Mouse (Mus musculus) 416B (cell line): ENCODE results near the gene Dnajb2.
A peak's percentile ranks its signal among the peaks of the same experiment; 100 is the strongest.

Experiments used
- DNase-seq: peaks from one replicate; pipeline ENCODE4 v3.0.0; 2011; ENCODE audit warnings: low read depth

Dnajb2 gene

DNA sequence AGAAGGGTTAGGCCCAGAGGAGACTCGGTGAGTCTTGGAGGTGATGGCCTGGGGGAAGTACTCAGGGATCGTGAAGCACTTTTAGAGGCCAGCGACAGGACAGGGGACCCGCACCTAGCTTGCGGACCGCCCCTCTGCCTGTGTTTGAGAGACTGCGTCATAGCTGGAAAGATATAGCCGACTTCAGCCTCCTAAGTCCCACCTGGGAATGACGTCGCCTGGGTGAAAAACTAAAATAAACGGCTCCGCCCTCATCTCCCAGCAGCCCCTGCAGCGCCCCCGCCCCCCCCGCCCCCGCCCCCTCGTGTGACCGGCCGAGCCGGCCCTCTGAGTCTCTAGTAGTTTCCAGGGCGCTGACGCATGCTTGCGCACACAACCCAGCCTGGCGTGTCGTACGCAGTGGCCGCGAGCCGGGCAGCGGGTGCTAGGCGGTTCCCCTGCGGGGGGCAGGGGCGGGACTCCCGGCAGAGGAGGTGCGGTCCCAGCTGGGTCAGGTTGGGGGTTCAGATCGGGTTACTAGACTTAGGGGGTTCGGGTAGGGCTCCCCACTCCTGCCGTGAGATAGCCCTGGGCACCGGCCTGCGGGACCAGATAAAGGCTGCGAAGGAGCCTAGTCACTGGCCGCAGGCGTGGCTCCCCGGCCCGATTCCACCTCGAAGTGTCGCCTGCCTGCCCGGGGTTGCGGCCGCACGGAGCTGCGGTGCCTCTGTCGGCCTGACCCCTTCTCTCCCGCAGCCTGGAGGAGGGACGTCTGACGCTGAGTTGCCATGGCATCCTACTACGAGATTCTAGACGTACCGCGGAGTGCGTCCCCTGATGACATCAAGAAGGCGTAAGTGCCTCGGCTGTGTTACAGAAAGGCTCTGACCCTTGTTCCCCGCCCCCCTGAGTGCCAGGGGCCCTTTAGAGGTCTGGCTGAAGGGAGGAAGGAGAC is at the start of gene Dnajb2:
Gene Dnajb2, plus strand, starts transcription at position 290 of the 934 bp plus-strand sequence.
- DNase-seq, result peak; percentile 89

DNA sequence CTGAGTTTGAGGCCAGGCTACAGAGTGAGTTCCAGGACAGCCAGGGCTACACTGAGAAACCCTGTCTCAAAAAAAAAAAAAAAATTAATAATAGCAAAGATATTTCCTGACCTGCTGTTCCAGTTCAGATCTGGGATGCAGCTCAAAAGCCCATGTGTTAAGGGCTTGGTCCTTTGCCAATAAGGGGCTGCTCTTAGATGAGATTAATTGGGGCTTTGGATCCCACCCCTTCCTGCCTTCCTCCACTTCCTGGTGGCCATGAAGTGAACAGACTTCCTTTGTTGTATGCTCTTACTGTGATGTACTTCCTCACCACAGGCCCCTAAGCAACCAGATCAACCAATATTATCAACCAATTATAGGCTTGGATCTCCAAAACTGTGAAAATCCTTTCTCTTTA is 49.1 kb upstream of the Dnajb2 start:
- DNase-seq, result peak; percentile 91

DNA sequence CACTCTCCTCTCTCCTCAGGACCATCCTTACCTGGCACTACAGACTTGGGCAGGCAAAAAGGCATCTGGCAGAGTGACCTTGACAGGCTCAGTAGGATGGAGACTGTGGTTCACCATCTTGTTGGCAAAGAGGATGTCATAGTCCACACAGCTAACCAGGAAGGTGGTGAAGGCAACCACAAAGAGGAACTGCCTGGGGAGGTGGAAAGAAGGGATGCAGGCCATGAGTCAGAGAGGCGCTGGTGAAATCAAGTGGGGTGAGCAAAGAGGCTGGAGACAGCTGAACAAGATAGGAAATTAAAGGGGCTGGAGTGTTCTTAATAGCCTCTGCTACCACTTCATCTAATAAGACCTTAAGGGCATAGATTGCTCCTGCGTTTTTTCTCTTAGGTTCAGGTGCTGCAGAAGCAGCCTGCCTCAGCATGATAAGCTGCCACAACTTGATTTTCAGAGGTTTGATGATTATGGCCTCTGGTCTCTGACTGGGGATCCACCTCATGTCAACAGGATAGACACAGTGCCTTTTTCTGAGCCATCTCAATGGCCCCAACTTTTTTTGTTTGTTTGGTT is 48.2 kb upstream of the Dnajb2 start:
- peak; percentile 99 for DNase-seq

DNA sequence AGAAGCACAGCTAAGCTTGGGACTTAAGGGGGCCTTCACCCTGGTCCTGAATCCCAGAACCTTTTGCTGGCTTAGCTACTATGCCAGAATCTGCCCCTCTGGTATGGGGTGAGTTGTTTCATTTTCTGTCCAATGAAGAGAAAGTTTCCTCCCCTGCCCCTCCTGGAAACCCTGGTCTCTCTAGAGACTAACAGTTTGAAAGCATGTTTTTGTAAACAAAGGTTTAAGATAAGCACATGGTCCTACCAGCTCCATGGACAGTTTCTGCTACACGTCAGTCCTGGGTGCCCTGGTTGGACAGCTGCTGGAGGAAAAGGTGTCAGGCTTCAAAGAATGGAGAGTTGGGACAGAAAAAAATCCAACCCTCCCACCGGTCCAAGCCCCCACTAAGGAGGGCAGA is 45.6 kb upstream of the Dnajb2 start:
- peak; percentile 19 for DNase-seq

DNA sequence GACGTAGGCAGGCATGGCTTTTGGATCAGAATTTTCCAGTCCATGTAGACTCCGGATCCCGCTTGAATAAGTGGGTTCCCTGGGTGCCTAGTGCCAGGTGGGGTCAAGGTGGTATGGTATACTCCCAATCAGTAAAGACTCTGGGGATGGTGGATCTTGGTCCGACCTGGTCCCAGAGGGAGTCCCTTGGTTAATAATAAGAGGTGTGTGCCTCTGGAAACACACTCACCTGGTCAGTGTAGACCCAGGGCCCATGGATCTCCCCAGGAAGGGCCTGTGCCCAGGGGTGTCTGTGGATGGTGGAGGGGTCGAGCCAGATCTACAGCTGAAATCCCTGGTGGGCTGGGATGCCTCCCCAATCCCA is 45.0 kb upstream of the Dnajb2 start:
- DNase-seq, result no peak

DNA sequence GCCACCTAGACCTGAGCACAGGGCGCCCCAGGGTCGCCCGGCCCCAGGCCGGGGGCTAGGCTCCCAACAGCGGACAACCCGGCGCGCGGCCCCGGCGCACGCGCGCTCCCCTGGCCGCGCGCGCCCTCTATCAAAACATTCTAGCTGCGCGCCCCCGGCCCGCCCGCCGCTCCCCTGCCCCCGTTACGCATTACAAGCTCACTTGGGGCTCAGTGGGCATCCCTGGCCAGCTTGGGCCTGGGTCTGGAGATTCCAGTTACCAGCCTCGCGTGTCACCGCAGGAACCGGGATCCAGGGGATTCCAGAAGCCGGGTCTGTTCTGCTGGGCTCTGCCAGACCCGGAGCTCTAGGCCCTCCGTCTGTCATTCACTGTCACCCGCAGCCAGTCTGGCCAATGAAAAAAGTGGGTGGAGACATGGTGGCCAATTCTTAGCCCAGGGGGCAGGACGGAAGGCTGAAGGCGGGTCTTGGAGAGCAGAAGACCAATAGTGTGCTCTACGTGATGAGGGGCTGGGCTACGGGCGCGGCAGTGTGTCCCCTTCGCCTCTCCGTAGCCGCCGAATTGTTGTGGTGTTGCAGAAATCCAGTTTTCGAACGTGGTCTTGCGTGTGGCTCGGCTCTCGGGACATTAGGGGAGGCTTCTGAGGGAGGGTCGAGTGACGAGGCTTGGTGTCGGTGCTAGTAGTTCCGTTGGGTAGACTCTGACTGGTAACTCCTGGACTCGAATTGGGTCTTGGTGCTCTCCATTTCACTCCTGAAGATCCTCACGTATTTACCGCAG is 44.4 kb upstream of the Dnajb2 start, which contains the start of the genes Ankzf1 and Atg9a:
Gene Ankzf1, plus strand, starts transcription at position 530 of the 781 bp plus-strand sequence.
Gene Atg9a, minus strand, starts transcription at position 575 of the 781 bp plus-strand sequence.
- DNase-seq, result peak; percentile 99

DNA sequence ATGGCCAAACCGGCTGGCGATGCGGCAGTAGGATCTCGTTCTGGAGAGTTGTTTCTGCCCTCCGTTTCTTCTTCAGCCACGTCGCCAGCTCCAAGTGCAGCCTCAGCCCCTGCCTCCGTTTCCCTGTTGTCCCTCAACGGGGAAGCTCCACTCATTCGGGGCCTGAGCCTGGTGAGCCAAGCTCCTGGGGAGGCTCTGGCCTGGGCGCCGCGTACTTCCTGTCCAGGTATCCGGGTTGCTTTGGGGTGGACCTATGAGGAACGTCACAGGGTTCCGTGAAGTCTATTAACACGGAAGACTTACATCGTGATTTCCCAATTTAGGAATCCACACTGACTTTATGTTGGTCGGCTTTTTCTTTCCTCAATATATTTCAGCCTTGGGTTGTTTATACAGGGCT is 43.8 kb upstream of the Dnajb2 start:
- DNase-seq, result peak; percentile 90

DNA sequence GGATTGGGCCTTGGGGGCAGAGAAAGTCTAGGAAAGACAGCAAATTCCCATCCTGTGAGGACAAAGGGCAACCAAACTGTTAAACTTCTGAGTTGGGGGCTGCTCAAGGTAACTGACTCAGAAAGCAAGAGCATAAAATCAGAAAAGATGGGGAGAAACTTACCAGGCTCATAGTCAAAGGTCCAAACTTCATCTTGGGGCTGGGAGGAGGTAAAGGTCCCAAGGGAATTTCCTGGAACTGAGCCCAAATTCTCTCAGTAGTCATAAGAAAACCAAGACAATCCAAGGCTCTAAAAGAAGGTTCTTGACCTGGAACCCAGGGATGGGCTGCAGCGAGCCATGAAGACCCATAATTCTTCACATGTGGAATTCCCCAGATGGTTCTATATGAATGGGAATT is 35.0 kb upstream of the Dnajb2 start:
- no peak for DNase-seq

DNA sequence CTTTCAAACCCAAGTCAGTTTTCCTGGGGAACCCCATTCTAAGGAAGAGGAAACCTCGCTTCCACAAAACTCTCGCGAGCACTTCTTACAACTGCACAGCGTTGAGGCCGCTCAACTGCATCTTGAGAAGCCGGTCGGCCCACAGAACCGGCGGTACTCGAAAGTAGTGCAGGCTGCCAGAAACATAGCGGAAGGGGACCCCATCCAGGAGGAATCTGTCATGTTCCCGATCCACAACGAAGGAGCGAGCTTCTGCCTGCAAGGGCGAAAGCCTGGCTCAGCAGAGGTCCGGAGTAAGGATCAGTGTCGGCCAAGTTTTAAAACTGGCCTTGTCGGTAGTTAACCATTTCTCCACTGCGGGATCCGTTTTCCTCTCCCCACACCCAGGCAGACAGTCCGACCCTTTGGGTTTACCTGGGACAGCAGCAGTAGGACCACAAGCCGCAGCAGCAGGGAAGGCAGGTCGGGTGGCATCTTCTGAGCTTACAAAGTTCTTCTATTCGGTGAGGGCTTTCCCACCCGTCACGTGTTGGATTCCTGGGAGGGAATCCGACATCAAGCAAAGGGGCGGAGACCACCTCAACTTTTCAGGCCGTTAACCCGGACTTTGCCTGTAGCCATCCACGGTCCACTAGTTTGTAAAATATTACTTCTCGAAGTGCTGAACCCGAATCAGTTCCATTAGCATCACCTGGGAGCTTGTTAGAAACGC is 27.1 kb upstream of the Dnajb2 start:
- DNase-seq, result peak; percentile 90

DNA sequence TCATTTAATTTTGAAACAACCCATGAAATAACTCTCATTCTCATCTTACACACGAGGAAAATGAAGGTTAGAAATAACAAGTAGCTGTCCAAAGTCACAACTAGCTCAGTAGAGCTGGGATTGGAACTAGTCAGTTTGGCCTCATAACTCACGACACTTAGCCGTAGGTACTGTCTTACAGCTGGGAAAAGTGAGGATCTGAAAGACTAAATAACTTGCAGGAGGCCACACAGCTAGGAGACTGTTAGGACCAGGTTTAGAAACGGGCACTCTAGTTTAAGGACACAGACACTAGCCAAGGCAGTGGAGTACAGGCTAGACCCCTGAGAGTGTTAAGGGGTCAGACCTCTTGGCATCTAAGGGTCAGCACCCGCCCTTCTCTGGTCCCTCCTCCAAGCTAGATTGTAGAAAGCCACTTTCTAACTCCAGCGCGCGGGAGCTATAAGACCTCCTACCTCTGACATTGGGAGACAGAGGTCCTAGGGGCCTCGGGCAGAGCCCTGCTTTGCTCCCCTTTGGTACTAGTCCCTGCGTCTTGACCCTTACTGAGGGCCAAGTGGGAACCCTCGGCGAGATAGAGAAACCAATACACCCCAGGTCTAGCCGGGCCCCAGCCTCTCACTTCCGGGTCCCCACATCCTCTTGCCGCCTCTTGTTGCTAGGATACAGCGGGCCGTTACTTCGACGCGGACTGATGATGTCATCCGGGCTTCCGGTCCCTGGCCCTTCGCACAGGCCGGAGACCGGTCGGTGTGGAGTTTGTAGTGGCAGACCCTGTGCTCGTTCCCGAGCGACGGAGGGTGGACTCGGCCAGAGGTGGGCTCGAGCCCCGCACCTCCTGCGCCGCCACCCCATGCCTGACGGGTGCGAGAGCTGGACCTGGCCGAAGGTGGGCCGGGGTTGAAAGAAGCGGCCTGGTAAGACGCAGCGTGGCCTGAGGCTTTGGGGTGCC is 25.8 kb upstream of the Dnajb2 start, which contains the start of the genes Glb1l and Stk16:
Gene Glb1l, minus strand, starts transcription at position 678 of the 952 bp plus-strand sequence.
Gene Stk16, plus strand, starts transcription at position 703 of the 952 bp plus-strand sequence.
- peak; percentile 98 for DNase-seq

DNA sequence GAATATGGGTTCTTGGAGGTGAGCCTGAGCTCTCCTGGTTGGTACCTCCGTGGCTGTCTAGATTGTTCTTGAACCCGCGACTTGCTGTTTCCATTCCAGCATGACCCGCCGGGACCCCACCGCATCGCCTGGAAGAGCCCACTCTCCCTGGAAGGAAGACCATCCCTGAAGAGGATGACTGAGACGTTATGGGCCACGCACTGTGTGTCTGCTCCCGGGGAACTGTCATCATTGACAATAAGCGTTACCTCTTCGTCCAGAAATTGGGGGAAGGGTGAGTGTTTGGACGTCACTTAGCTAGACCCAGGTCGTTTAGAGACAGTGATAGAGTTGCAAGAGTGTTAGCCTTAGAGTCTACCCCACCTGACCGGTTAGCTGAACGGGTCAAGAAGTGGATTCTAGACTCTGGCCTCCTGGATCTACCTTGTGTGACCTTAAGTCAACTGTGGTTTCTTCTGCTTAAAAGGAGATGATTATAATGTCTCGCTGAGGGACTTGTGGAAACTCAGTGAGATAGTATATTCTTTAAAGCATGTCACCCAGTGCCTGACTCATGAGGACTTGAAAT is 25.0 kb upstream of the Dnajb2 start:
- no peak for DNase-seq

DNA sequence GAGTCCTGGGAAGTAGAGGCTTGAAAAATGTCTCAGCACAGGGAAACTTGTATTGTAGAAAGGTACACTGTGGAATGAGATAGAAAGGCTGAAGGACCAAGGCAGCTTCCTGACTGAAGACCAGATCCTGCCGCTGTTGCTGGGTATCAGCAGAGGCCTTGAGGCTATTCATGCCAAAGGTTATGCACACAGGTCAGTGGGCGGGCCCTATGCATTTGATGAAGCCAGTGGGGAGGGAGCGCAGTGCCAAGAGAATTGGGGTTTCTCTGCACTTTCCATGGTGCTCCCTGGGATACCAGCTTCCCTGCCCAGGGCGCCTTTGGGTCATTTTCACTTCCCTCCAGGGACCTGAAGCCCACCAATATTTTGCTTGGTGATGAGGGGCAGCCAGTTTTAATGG is 23.7 kb upstream of the Dnajb2 start:
- peak; percentile 67 for DNase-seq

DNA sequence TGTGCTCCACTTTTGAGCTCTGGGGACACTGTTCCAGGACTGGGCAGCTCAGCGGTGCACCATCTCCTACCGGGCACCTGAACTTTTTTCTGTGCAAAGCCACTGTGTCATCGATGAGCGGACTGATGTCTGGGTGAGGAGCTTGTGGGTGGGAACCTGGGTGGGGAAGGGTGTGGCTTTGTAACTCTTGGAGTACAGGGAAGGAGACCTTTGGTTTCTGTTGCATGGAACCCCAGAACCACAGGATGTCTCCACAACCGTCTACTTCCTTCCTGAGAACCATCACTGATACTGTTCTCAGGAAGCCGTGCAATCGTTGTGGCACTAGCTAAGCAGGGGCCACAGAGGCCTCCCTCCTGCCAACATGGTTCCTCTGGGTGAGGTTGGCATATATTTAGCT is 23.1 kb upstream of the Dnajb2 start:
- peak; percentile 98 for DNase-seq

DNA sequence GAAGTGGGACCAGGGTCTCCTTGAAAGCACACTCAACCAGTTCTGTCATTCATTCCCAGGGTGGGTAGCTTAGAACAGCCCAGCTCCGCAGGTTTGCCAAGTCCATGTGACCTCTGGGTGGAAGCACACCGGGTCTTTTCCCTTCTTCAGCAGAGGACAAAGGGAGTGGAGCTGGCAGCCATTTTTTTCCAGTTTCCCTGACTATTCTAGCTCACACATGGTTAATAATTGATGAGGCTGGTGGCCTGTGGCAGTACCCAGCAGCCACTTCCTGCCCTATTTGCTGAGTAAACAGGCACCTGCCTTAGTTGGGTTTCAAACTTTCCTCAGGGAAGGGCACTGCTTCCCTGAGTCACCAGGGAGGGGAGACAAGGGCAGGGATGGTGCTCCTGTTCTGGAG is 21.8 kb upstream of the Dnajb2 start:
- DNase-seq, result no peak

DNA sequence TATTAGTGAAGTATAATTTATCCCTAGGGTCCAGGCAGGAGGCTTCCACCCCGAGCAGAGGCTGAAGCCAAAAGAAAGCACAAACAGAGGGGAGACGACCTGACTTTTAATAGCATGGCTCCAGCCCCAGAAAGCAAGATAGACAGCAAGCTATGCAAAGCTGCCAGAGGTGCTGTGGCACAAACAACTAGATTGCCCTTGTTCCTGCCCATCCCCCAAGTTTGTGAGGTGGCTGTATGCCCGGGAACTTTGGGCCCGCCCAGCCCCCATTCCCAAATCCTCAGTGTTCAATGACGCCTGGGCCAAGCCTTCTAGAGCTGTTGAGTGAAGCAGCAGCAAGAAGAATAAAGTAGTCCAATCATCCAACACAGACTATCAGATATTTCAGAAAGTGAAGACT is 21.3 kb upstream of the Dnajb2 start:
- no peak for DNase-seq

DNA sequence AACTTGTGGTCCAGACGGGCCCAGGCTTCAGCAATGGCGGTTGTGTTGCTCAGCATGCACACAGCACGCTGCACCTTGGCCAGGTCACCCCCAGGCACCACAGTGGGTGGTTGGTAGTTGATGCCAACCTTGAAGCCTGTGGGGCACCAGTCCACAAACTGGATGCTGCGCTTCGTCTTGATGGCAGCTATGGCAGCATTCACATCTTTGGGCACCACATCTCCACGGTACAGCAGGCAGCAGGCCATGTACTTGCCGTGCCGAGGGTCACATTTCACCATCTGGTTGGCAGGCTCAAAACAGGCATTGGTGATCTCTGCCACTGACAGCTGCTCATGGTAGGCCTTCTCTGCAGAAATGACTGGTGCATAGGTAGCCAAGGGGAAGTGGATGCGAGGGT is 20.4 kb upstream of the Dnajb2 start:
- no peak for DNase-seq

DNA sequence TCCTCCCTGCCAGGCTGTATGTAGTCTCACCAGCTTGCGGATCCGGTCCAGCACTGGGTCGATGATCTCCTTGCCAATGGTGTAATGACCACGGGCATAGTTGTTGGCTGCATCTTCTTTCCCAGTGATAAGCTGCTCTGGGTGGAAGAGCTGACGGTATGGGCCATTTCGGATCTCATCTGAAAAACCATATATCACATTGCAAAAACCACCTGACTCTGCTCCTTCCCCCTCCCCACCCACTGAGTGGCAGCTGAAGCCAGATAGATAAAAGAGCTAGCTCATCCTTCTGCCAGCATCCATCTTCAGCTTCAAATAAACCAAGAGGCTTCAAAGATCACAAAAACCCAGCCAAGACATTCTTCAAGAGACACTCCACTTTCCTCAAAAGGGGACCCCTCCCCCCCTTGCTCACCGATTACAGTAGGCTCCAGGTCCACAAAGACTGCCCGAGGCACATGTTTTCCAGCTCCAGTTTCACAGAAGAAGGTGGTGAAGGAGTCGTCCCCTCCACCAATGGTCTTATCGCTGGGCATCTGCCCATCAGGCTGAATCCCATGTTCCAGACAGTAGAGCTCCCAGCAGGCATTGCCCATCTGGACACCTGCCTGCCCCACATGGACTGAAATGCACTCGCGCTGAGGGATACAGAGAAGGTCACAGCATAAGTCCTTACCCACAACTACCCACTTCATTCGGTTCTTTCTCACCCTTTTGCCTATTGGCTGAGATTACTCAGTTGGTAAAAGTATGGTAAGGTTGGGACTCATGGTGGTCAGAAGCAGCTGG is 19.2 kb upstream of the Dnajb2 start:
- no peak for DNase-seq

DNA sequence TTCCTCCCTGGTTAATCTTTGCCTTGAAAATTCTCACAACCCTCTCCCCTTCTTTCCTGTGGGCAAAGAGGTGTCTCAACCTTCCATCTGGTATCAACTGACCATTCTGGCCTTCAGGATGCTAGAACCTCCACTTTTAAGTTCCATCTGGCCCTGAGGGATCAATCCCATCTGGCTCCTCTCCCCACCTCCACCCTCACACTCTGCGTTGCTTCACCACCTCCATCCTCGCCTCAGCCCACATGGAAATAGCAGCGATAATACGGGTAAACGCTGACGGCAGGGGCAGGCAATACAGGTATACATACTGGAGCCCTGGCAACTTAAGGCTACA is 18.3 kb upstream of the Dnajb2 start:
- DNase-seq, result peak; percentile 39

DNA sequence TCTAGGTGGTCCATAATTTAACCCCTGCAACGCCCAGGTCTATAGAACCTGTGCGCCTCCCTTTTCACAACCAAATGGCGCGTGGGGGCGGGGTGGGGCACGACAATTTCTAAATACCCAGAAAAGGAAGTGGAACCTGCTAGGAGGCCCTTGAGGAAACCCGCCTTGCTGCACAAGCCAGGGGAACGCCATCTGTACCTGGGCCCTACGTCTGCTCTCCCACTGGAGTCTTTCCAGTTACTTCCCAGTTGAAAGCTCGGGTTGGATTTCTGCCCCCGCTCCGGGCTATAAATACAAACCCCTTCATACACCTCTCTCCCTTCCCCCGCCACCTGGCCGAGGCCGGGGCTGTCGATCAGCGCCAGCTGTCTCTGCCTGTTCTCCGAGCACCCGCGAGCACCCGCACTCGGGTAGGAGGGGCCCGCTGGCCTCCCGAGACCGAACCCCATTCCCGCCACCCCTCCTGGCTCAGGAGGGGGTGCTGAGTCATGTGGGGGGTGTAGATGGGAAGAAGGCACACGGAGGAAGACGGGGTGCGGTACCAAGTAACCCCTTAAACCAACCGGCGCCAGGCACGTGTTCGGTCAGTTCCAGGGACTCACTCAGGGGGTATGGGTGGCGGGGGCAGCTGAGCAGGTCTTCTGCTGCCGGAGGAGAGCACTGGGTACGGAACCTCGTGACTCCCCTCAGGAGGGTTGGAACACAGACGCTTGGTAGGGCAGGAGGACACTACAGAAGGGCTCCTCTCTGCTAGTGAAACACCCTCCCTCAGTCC is 17.8 kb upstream of the Dnajb2 start:
- peak; percentile 66 for DNase-seq
